Mouse (Mus musculus): ENCODE measurements around the gene Ugcg.

DNA sequence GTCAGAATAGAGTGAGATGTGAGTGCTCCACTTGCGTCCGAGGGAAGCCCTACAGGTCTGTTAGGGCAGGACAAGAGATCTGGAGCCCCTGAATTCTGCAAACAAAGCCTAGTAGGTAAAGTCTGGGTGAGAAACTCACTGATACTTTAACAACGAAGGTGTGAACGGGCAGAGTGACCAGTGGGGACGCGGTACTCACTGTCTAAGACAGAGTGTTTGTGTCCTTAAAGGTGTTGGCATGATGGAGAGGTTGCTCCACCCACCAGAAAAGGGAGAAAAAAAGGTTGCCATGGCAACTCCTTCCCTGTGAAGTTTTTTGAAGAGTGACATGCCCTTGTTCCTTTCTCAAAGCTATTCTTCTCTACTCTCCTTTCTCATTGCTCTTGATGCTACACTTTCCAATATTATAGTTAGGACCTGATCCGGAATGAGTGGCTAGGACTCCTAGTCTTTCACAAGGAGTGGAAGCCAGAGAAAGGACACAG lies 75.6 kb downstream of the Ugcg start:
- TF ChIP-seq CTCF (IDR thresholded peaks at IDR 0.05; ENCODE audit: low read depth, low read length) (no peak), POLR2A (IDR thresholded peaks at IDR 0.05; ENCODE audit: borderline replicate concordance, low read depth, low read length) (no peak)
